Mouse (Mus musculus) ES-Bruce4 (cell line): ENCODE data around the gene Slc23a2.

Experiments
- CTCF ChIP-seq: IDR thresholded peaks from one replicate; pipeline ENCODE4 v1.8.1; 2011; ENCODE audit warnings: low read depth, low read length
- EP300 ChIP-seq: IDR thresholded peaks from 2 replicates; pipeline ENCODE4 v1.6.1; 2011; ENCODE audit warnings: low read depth, low read length; ENCODE audit not compliant: insufficient read depth
- POLR2A ChIP-seq: IDR thresholded peaks from one replicate; pipeline ENCODE4 v1.8.1; 2011; ENCODE audit warnings: low read length; ENCODE audit not compliant: insufficient read depth

- no peak for TF ChIP-seq CTCF
- TF ChIP-seq POLR2A: no peak
- TF ChIP-seq EP300: no peak
These were observed 105.0 kb downstream of the Slc23a2 start for GRCm38 (mm10) chr2:132039894-132040293.
